Mouse (Mus musculus): ENCODE results near the gene Gm11555.

GRCm38 (mm10) chr11:99690463-99690862 is 40.4 kb upstream of the Gm11555 start, which contains the start of gene Gm14190:
- TF ChIP-seq CTCF (IDR thresholded peaks at IDR 0.05; ENCODE audit: borderline replicate concordance, control insufficient read depth, extremely low read depth, insufficient read depth, low read length, poor library complexity) (no peak), POLR2A (IDR thresholded peaks at IDR 0.05; ENCODE audit: control insufficient read depth, extremely low read depth, insufficient read depth, low read length, poor library complexity) (no peak)

All from thymus, adult 2 months (tissue).